Mouse (Mus musculus) embryonic facial prominence, embryonic 13.5 days (tissue): ENCODE measurements around the gene Sik1. TPM values are rescaled to one million over a fixed set of nuclear protein-coding genes. Genes with fewer than 3 reads are reported as not detected.
"Not testable (repeated sequence)": the region's sequence is repeated elsewhere in the genome, so short reads cannot be mapped to it uniquely, and the experiment has no call there.

Source experiments
- ATAC-seq: fragments of 200-750 bp; cut with Nextera tagmentation; 2 replicates; pipeline ENCODE4 v1.8.0; 2017; ENCODE audit warnings: low read depth; ENCODE audit not compliant: insufficient number of reproducible peaks, insufficient read depth, low FRiP score, low TSS enrichment
- H3K27ac ChIP-seq: fragments of 300-500 bp; sonication (generic); 2 replicates; pipeline ENCODE4 v1.5.1; 2015; ENCODE audit warnings: moderate library complexity, mild to moderate bottlenecking, inconsistent platforms
- H3K27me3 ChIP-seq: fragments of 300-500 bp; sonication (generic); 2 replicates; pipeline ENCODE4 v1.6.1; 2015; ENCODE audit warnings: mild to moderate bottlenecking, inconsistent platforms
- H3K36me3 ChIP-seq: fragments of 300-500 bp; sonication (generic); 2 replicates; pipeline ENCODE4 v1.6.1; 2015; ENCODE audit warnings: mild to moderate bottlenecking, inconsistent platforms
- H3K4me1 ChIP-seq: fragments of 300-500 bp; sonication (generic); 2 replicates; pipeline ENCODE4 v1.6.1; 2015; ENCODE audit warnings: inconsistent platforms
- H3K4me2 ChIP-seq: fragments of 300-500 bp; sonication (generic); 2 replicates; pipeline ENCODE4 v1.6.1; 2015; ENCODE audit warnings: moderate library complexity, mild to moderate bottlenecking, inconsistent platforms
- H3K4me3 ChIP-seq: fragments of 300-500 bp; sonication (generic); 2 replicates; pipeline ENCODE4 v1.5.1; 2015; ENCODE audit warnings: mild to moderate bottlenecking, inconsistent platforms
- H3K9ac ChIP-seq: fragments of 300-500 bp; sonication (generic); 2 replicates; pipeline ENCODE4 v1.6.1; 2015; ENCODE audit warnings: mild to moderate bottlenecking, inconsistent platforms
- H3K9me3 ChIP-seq: fragments of 300-500 bp; sonication (generic); 2 replicates; pipeline ENCODE4 v1.6.1; 2016; ENCODE audit warnings: inconsistent platforms
- WGBS: fragments of 180-500 bp; shearing (Covaris S2); methylation state at CpG from one replicate; pipeline ENCODE4 v1.1.7; 2015; ENCODE audit warnings: mixed read lengths; 5-methylcytosine and 5-hydroxymethylcytosine counted together
- polyA plus RNA-seq: library from polyadenylated mRNA; unstranded; fragments of >200 nt; fragmentation: Nextera tagmentation; extraction: Ambion mirVana; gene quantifications from 2 replicates; pipeline ENCODE4 v1.2.1, GENCODE M21; 2015

The Sik1 gene
- polyA plus RNA-seq, 1 experiment from 2014 or later, result 15.6 TPM

DNA sequence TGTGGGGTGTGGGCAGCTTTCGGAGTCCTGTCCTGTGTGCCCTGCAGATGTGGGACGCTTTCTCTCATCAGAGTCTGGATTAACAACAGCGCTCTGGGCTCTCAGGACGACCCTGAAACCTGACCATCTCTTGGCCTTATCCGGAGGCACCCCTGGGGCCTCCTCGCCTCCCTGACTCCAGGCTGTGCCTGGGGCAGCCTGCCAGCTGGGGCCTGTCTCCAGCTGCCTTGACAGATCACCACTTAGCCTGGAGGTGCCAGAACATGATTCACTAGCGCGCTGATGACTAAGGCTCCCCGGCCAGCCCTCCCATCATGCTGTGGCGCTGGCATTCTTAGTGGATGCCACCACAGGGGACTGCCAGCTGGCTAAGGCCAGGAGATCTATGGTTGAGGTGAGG is 37.1 kb upstream of the Sik1 start:
- Histone ChIP-seq H3K27me3 (no peaks in the 10 kb centered on the region), H3K9ac (no peak overlapping the region), H3K27ac (peak overlapping the region; percentile 74), H3K4me1 (peaks cover 49% of the 10 kb centered on the region), H3K4me2 (0 out of 2 replicates have a peak overlapping the region, but pooled peaks have one; percentile 5), H3K36me3 (no peaks in the 10 kb centered on the region), H3K4me3 (no peak overlapping the region), H3K9me3 (no peaks in the 10 kb centered on the region)
- WGBS, result 26% methylated on average over 10 of the region's 10 CpGs
- ATAC-seq, result no peak

DNA sequence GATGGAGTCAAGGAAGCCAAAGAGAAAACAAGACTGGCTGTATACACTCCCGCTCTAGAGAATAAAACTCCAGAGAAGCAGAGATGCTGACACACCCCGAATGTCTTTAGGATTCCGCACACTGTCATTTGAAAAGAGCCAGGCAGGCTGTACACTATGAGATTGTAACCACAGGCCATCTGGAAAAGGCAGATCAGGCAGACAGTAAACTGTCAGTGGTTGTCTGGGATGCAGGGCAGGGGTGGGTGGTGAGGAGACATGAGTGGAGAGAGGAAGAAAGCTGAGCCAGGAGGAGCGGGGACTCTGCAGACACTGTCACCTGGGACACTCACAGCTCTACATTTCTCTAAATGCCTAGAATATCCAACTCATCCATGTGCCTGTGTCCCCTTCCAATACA is 36.3 kb upstream of the Sik1 start:
- Histone ChIP-seq H3K4me1 (peaks cover 44% of the 10 kb centered on the region), H3K9me3 (no peaks in the 10 kb centered on the region), H3K27me3 (no peaks in the 10 kb centered on the region), H3K9ac (no peak overlapping the region), H3K4me2 (no peak overlapping the region), H3K36me3 (no peaks in the 10 kb centered on the region), H3K4me3 (no peak overlapping the region), H3K27ac (peak overlapping the region; percentile 78)
- WGBS, result 53% methylated on average over 4 of the region's 4 CpGs
- ATAC-seq, result 0 out of 2 replicates have a peak, but pooled peaks have one; percentile 3

DNA sequence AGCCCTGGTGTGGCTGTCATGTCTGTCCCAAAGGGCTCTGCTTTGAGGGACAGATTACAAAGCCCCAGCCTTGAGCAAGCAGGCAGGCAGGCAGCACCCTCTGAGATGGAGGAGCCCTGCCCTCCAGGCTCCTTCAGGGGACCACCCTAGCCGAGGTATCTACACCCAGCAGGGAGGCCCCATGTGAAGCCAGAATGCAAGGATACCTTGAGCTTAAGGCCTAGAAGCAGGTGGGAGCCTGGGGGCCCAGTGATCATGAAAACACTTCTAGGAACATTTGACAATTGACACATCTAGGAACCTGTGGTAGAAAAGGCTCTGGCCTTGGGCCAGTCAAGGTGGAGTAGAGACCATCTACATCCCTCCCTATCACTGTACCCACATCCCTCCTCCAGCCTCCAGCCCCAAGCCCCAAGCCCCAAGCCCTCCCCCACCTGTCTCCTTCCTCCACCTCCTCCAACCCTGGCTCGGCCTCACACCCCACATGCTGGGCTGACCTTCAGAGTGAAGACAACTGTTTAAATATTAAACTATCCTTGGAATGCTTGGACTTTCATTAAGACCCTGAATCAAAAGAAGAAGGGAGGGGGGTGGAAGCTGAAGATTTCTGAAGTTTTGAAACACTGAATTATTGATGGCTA is 34.8 kb upstream of the Sik1 start:
- no peaks in the 10 kb centered on the region for H3K27me3 ChIP-seq
- no peak for ATAC-seq
- peaks cover 44% of the 10 kb centered on the region for H3K4me1 ChIP-seq
- no peaks in the 10 kb centered on the region for H3K36me3 ChIP-seq
- H3K9me3 ChIP-seq, result no peaks in the 10 kb centered on the region
- H3K4me2 ChIP-seq, result no peak overlapping the region
- WGBS, result 35% methylated on average over 2 of the region's 2 CpGs
- no peak overlapping the region for H3K4me3 ChIP-seq
- no peak overlapping the region for H3K9ac ChIP-seq
- H3K27ac ChIP-seq, result no peak overlapping the region

DNA sequence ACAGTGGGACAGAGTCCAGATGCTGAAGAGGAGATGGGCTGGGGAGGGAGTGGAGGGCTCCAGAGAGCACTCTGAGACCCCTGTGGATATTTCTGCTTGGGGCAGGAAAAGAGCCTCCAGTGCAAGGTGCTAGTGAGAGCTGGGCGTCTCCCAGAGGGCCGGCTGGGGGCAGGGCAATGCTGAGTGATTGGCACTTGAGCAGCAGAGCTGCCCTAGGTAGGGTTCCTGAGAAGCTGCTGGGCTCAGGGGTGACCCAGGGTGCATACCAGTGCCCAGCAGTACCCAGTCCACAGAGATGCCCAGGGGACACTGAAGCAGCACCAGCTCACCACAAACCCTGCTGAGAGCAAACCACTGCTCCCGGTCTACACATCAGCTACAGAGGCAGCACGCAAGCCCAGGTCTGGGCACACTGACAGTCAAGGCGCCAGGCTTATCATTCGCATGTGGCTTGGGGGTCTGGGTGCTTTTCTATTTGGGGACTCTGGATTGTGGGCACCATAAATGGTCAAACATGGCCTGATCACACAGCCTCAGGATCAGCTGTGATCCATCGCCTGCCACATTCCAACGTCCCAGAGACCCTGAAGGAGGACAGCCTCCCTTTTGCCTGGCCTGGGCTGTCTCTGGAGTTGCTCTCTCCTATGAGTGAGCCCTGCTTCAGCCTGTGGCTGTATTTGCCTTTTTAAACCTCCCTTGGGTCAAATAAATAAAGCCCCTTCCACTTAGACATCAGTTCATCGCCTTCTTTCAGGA is 34.0 kb upstream of the Sik1 start:
- no peak overlapping the region for H3K4me2 ChIP-seq
- no peaks in the 10 kb centered on the region for H3K27me3 ChIP-seq
- no peak for ATAC-seq
- H3K9ac ChIP-seq, result no peak overlapping the region
- H3K9me3 ChIP-seq, result no peaks in the 10 kb centered on the region
- no peaks in the 10 kb centered on the region for H3K36me3 ChIP-seq
- no peak overlapping the region for H3K4me3 ChIP-seq
- no peak overlapping the region for H3K27ac ChIP-seq
- H3K4me1 ChIP-seq, result peaks cover 44% of the 10 kb centered on the region
- 70% methylated on average over 9 of the region's 9 CpGs for WGBS

DNA sequence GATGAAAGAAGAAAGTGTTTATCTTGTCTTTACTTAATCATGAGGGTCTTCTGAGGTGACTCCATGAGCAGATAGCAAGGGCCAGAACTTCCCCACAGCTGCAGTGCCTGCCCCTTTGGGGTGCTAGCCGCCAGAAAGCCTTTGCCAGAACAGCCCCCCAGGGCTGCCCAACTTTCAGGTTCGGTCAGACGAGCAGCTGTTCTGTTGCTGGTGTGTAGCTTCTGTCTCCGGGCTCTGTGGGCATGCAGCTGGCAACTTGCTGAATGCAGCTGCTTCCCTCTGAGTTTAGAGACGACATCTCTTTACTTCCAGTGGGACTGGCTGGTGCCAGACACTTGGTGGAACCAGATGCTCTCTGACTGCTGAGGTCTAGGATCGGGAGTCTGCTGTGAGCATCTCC is 32.9 kb upstream of the Sik1 start:
- 38% methylated on average over 6 of the region's 6 CpGs for WGBS
- Histone ChIP-seq H3K4me2 (no peak overlapping the region), H3K36me3 (no peaks in the 10 kb centered on the region), H3K9ac (no peak overlapping the region), H3K9me3 (no peaks in the 10 kb centered on the region), H3K27me3 (no peaks in the 10 kb centered on the region), H3K27ac (no peak overlapping the region), H3K4me3 (no peak overlapping the region), H3K4me1 (peaks cover 41% of the 10 kb centered on the region)
- no peak for ATAC-seq

DNA sequence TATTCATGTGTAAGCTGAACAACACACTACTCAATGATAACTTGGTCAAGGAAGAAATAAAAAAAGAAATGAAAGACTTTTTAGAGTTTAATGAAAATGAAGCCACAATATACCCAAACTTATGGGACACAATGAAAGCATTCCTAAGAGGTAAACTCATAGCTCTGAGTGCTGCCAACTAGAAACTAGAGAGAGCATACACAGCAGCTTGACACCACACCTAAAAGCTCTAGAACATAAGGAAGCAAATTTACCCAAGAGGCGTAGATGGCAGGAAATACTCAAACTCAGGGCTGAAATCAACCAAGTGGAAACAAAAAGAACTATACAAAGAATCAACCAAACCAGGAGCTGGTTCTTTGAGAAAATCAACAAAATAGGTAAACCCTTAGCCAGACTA is 29.1 kb upstream of the Sik1 start:
- not testable (repeated sequence) for H3K27me3 ChIP-seq, H3K4me2 ChIP-seq, H3K9me3 ChIP-seq, ATAC-seq, H3K4me3 ChIP-seq, H3K36me3 ChIP-seq, H3K27ac ChIP-seq, H3K9ac ChIP-seq
- 87% methylated on average over 1 of the region's 1 CpGs for WGBS
- H3K4me1 ChIP-seq, result peaks cover 10% of the 10 kb centered on the region; the same call in 1 of the 2 replicates

DNA sequence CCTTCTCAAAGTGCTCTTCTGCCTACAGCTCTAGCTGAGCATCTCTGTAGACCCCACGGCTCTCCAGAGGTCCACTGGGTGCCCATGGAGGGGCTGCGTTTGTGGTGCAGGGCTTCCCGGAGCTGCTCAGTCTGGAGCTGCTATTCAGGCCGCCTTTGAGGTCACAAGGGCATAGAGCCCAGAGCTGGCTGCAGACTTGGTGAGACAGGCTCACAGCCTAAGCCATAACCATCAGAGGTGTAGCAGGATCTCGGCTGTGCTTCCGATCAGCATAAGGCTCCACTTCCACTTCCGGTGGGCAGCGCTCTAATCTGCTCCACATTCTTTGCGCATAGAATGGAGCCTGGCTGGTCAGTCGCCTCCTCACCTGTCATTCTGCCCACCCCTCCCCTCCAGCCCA is 23.8 kb upstream of the Sik1 start:
- 80% methylated on average over 10 of the region's 10 CpGs for WGBS
- H3K9me3 ChIP-seq, result no peaks in the 10 kb centered on the region
- ATAC-seq, result no peak
- no peaks in the 10 kb centered on the region for H3K36me3 ChIP-seq
- no peak overlapping the region for H3K9ac ChIP-seq
- H3K4me3 ChIP-seq, result no peak overlapping the region
- no peaks in the 10 kb centered on the region for H3K27me3 ChIP-seq
- peaks cover 17% of the 10 kb centered on the region for H3K4me1 ChIP-seq
- H3K4me2 ChIP-seq, result no peak overlapping the region
- H3K27ac ChIP-seq, result no peak overlapping the region

DNA sequence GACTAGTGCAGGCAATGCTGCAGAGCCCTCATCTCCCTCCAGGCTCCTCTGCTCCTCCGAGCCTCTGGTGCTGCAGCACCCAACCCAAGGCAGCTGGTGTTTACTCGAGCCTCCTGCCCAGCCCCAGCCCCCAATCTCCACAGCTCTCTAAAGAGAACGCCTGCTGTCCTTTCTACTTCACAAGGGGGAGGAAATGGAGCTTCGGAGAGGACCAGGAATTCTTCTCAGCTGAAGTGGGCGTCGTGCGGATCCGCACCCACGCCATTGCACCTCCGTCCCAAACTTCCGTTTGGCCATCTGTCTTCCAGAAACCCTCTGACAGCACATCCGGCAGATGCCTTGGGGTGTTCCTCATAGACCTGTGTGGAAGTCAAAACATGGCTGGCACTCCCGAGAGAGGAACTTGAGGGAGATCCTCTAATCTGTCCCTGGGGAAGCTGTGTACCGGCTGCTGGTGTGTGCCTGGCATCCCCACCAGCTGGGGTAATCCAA is 22.1 kb upstream of the Sik1 start:
- H3K27me3 ChIP-seq, result no peaks in the 10 kb centered on the region
- H3K4me1 ChIP-seq, result peaks cover 28% of the 10 kb centered on the region
- no peaks in the 10 kb centered on the region for H3K9me3 ChIP-seq
- H3K27ac ChIP-seq, result no peak overlapping the region
- H3K4me2 ChIP-seq, result no peak overlapping the region
- H3K4me3 ChIP-seq, result no peak overlapping the region
- ATAC-seq, result no peak
- H3K36me3 ChIP-seq, result no peaks in the 10 kb centered on the region
- WGBS, result 62% methylated on average over 14 of the region's 14 CpGs
- H3K9ac ChIP-seq, result no peak overlapping the region

DNA sequence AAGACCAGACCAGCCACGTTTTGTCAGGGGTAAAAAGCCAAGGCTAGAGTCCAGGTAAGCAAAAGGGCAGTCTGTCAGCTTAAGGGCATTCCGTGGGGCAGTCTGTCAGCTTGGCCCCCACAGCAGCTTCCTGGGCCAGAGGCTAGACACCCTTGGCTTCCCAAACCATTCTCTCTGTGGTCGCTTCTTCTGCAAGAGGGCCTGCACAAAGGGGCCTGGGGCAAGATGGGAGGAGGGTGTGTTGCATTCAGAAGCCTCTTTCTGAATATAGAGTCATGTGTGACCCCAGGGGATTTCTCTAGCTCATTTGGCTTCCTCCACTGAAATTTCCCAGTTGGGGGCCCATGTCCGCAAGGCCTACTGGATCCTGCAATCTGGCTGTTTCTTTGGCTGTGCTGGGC is 21.6 kb upstream of the Sik1 start:
- Histone ChIP-seq H3K27me3 (no peaks in the 10 kb centered on the region), H3K9me3 (no peaks in the 10 kb centered on the region), H3K27ac (no peak overlapping the region), H3K4me2 (no peak overlapping the region), H3K4me1 (peaks cover 28% of the 10 kb centered on the region), H3K4me3 (no peak overlapping the region), H3K9ac (no peak overlapping the region), H3K36me3 (no peaks in the 10 kb centered on the region)
- ATAC-seq, result no peak
- 67% methylated on average over 4 of the region's 4 CpGs for WGBS

DNA sequence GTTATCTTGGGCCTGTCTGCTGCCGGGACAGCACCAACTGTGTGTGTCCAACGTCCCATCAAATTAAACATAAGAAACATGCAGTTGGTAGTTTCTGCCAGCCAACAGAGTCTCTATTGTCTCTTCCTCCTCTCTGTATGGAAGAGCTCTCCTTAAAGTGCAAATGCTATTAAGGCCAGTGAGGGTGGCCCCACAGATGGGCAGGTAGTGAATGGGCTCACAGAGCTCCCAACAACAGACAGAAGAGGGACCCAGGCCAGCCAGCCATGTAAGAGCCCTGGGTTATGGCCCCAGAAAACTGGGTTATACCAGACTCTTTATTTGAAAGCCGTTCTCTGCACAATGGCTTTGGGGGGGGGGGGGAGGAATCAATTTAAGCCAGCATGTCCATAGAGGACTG is 21.2 kb upstream of the Sik1 start:
- H3K4me3 ChIP-seq, result no peak overlapping the region
- H3K27me3 ChIP-seq, result no peaks in the 10 kb centered on the region
- H3K36me3 ChIP-seq, result no peaks in the 10 kb centered on the region
- no peak for ATAC-seq
- no peak overlapping the region for H3K4me2 ChIP-seq
- H3K27ac ChIP-seq, result no peak overlapping the region
- 63% methylated on average over 3 of the region's 3 CpGs for WGBS
- H3K9ac ChIP-seq, result no peak overlapping the region
- H3K4me1 ChIP-seq, result peaks cover 28% of the 10 kb centered on the region
- no peaks in the 10 kb centered on the region for H3K9me3 ChIP-seq

DNA sequence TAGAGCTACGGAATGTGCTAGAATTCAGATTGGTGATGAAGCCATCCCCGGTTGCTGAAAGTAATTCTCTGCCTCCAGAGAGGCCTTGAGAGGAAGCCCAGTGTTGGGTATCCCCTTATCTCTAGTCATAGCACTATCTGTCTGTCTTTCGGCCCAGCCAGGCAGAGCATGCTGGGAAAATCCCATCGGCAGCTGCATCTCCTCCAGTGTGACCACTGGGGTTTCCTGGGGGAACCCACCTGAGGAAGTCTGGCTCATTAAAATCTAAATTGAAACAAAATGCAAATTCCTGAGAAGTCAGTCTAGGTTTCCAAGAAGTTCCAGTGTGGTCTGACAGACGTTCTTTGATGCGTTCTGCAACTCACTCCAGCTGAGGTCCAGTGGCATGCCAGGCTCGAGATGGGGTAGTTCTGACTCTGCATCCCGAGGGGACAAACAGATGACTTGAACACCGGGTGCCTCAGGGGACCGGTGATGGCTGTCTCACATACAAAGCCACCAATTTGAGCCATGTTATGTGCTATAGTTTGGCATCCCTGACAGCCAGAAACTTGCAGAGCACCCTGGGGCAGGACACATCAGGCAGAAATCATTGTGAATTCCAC is 19.8 kb upstream of the Sik1 start:
- no peak overlapping the region for H3K4me3 ChIP-seq
- no peak overlapping the region for H3K4me2 ChIP-seq
- 0 out of 2 replicates have a peak, but pooled peaks cover 3% of the 10 kb centered on the region for H3K9me3 ChIP-seq
- no peak for ATAC-seq
- WGBS, result 65% methylated on average over 10 of the region's 10 CpGs
- no peak overlapping the region for H3K9ac ChIP-seq
- H3K36me3 ChIP-seq, result no peaks in the 10 kb centered on the region
- no peak overlapping the region for H3K27ac ChIP-seq
- H3K27me3 ChIP-seq, result no peaks in the 10 kb centered on the region
- peaks cover 37% of the 10 kb centered on the region for H3K4me1 ChIP-seq

DNA sequence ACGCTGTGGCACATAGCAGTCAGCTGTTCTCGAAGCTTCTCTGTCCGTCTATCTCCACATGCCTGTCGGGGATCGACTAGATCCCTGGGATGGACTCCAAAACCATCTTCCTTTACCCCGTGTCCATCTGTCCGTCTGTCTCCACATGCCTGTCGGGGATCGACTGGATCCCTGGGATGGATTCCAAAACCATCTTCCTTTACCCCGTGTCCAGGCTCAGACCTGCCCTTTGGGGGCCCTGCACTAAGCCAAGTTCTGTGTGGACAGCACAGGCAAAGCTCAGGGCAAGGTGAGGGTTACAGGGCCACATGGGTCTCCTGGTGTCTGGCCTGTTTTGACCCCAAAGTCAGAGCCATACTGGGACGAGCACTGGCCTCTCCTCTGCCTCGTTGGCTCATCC is 19.1 kb upstream of the Sik1 start:
- Histone ChIP-seq H3K36me3 (no peaks in the 10 kb centered on the region), H3K9me3 (0 out of 2 replicates have a peak, but pooled peaks cover 3% of the 10 kb centered on the region), H3K4me2 (no peak overlapping the region), H3K27me3 (no peaks in the 10 kb centered on the region), H3K9ac (no peak overlapping the region), H3K4me3 (no peak overlapping the region), H3K4me1 (peaks cover 38% of the 10 kb centered on the region), H3K27ac (no peak overlapping the region)
- 87% methylated on average over 12 of the region's 12 CpGs for WGBS
- ATAC-seq, result no peak
